Mouse (Mus musculus) heart, postnatal 14 days (tissue): ENCODE results near the gene Cct7. TPM values are rescaled to one million over a fixed set of nuclear protein-coding genes. Genes with fewer than 3 reads are reported as not detected.

ENCODE experiments used
- DNase-seq, 2 experiments: peaks; one replicate each; pipeline ENCODE4 v3.0.0; 2021 to 2022
- intact Hi-C: fragments of 180-260 bp; cut with DNase I; formaldehyde crosslinking; loops from one replicate; pipeline ENCODE4 v1.15.1; 2025
- total RNA-seq, 2 experiments: library from RNA; stranded (reverse); gene quantifications; 2 replicates each; pipeline ENCODE4 v1.2.3; 2021

Gene Cct7
- total RNA-seq, 2 experiments from 2014 or later = 134 to 141 TPM

DNA sequence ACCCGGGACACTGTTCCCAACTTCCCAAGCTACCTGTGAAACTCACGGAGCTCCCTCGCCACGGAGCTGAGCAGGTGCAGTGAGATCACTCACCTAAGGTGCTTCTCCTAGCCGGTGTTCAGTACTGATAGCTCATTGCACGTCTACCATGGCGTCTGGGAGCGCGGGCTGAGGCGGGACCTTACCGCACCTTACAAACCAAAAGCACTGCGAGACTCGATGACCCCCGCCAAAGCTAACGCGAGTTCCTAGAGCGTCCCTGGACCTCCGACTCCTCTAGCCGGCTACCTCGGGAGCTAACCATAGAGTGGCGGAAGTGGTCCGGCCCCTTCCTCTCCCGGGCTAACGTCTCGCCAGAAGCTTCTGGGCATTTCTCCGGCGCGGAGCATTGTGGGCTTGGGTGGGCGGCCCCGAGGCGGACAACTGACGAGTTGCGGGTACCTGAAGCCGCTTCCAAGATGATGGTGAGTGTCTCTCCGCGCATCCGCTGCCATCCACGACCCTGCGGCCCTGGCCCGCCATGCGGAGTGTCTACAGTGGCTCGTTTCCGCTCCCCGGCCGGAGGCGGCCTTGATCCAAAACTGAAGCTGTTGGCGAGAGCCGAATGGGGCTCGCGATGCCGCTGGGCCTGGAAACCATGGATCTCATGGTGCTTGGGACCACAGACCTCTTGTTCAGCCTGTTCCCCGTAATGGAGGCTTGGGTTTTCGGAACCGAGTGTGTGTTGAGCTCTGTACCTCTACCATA is 523 bp downstream of the Cct7 start, which contains the start of gene Pradc1:
Gene Pradc1, minus strand, starts transcription at position 307 of the 747 bp plus-strand sequence.
- DNase-seq = peak; percentile 96 to 97
- intact Hi-C loops = loop anchor here (10.0 kb wide), 1 partner anchor 483 kb away; no protein-coding TSS in a partner anchor

DNA sequence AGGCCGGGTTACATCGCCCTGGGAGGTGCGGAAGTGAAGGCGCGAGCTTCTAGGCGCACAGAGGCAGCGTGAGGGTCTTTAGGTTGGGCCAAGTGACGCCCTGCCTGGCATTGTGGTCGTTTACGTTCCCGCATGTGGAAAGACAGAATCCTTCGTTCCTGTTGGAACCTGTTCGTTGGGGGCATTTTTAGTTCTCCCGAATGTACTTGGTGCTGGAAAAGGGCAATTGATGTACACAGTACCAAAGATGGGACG is 1.0 kb downstream of the Cct7 start:
- no peak for DNase-seq
- intact Hi-C loops = loop anchor here (10.0 kb wide), 1 partner anchor 482 kb away; no protein-coding TSS in a partner anchor

DNA sequence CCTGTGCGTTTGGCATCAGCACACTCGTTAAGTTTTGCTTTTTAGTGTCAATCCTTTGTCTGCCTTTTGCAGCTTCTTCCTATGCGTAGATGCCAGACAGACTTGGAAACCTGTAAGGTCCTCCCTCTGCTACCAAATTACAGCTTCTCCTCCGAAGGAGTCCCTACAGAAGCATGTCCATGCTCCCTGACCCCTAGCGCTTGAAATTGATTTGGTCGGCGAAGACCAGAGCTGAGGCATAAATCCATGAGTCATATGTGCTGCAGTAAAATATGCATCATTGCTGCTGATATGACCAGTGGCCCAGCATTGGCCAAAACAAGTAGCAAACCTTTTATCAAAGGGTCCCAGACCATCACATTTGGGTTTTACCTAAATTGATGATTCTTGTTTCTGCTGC is 1.5 kb downstream of the Cct7 start:
- intact Hi-C loops = loop anchor here (10.0 kb wide), 1 partner anchor 482 kb away; no protein-coding TSS in a partner anchor
- DNase-seq = no peak

DNA sequence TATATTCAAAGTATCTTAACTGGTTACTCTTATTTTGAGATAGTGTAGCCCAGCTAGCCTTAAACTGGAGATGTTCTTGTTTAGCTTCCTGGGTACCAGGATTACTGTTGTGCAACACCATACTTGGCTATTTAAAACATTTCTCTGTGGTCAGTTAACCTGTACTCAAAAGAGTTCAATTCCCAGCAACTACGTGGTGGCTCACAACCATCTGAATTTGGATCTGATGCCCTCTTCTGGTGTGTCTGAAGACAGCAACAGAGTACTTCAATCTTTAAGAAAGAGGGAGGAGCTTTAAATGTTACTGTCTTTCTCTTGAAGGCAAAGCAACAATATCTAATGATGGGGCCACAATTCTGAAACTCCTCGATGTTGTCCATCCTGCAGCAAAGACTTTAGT is 8.3 kb downstream of the Cct7 start:
- DNase-seq = no peak
- intact Hi-C loops = loop anchor here (10.0 kb wide), 1 partner anchor 475 kb away; no protein-coding TSS in a partner anchor

DNA sequence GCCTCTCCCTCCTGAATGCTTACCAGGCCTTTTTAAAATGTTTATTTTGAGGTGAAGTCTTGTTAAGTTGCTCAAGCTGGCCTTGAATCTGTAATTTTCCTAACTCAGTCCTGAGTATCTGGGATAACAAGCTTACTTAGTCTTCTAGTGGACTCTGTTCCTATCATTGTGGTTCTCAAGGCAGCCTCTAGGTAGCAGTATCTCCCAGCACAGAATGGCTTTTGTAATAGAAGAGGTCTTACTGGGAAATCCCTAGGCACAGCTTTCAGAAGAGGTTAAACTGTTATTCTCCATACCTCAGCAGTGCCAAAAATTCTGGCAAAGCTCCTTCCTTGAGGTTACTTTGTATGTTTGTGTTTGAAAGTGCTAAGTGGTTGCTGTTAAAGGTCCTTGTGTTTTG is 14.1 kb downstream of the Cct7 start:
- intact Hi-C loops = no loop called here
- no peak for DNase-seq

DNA sequence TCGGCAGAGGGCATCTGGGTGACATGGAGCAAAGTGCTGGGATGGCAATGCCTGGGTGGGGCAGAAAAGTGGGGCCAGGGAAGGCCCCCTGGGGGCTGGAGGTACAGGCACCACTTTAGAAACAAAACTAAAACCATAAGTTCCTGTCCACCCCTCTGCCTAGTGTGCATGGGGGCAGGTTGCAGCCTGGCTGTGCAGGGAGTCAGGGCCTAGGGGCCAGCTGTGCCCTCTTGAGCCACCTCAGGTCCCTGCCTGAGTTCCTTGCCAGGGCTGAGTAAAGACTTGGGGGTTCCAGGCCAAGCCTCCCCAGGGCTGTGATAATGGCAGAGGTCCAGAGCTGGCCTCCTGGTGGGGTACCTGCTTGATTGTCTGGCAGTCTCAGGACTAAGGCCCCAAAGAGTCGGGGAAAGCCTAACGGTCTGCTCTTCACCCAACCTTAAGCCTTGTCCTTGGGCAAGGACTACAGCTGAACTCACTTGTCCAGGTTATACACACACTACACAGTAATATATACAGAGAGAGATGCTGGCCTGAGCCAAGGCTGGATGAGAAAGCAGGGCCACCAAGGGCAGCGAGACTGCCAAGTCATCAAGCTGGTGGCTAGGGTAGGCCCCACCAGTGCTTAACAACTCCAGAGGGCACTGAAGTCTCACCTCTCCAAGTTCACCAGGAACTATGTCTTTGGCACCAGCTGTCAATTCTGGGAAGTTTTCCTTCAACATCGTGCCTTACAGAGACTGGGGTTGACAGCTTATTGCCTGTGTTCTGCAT is 18.5 kb downstream of the Cct7 start:
- intact Hi-C loops = no loop called here
- DNase-seq = no peak

DNA sequence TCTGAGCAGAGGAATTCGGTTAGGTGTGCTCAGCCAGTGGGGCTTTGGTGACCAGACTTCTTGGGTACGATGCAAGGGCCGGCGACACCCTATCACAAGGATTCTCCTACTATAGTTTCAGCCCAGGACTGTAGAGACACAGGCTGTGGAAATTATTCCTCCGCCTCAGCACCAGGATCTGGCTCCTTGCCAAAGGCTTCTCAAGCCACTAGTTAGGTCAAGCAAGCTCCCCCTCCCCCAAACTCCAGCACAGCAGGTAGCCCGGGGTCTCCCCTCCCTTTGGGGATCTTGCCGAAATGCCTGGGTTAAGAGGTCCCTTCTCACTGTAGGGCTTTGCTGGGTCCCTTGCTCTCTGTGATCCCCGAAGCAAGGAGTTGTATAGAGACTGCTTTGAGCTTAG is 20.6 kb downstream of the Cct7 start:
- no peak for DNase-seq
- intact Hi-C loops = no loop called here

DNA sequence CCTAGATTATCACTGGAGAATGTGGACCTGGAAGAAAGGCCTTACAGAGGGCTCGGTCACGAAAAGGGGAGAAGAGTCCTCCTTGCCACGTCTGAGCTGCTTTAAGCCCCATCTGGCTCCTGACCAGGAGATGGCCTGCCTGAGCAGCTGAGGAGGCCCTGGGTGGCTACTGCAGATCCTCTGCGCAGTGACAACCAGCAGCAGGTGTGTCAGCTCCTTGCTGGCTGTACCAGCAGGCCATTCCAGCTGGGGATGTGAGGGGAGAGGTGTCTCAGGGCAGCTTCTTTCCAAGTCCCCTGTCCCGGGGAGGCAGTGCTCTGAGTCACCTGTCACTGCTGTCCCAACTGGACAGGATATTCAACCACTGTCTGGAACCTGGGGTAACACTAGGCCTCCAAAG is 21.2 kb downstream of the Cct7 start:
- no peak for DNase-seq
- intact Hi-C loops = no loop called here

DNA sequence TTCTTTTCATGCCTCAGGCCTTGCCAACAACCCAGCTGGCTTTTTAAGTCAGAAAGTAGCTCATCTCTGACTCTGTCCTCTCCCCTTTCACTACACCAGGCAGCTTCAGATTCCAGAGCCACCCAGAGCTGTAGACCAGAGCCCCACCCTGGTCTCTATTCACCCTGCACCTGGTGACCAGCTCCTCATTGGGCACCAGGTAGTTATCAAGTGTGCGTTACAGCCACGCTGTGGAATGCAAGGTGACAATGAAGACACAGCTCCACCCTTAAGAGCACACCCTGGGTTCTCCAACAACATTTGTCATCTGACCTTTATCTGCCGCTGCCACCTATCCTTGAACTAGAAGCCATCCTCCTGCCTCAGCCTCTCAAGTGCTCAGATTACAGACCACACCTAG is 24.3 kb downstream of the Cct7 start:
- intact Hi-C loops = no loop called here
- DNase-seq = no peak

DNA sequence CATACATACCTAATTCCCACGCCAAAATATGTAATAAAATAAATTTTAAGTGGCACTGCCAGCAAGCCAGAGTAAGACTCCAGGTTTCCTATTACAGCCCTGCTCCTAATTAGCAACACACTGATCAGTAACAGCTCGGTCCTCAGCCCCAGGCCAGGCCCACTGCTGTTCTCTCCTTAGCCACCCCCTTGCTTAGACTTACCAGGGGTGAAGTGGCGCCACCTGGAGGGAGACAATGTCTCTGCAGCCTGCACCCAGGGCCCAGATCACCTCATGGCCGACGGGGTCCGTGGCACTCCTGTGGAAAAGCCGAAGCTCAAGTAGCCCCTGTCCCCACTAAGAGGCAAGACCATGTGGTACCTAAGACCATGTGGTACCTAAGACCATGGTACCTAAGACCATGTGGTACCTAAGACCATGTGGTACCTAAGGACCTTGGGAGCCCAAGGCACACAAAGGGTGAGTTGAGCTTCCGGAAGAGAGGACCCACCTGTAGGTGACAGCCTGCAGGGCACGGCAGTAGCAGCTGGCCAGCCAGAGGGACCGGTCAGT is 26.1 kb downstream of the Cct7 start:
- intact Hi-C loops = no loop called here
- DNase-seq = no peak

DNA sequence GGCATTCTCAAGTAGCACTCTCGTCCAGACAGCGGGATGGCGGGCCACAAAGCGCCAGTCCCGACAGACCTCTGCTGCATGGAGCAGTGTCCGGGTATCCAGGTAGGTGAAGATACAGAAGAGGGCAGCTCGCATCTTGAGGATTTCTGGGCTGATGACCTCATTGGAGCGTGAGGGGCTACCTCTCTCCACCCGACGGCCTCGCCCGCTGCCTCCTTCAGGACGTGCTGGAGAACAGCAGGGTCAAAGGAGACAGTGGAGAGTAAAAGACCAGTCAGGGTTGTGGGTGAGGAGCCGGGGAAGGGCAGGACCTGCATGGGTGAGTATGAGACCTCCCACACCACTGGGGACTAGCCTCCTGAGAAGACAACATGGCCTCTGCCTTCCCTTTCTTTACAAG is 27.1 kb downstream of the Cct7 start:
- intact Hi-C loops = no loop called here
- DNase-seq = no peak

DNA sequence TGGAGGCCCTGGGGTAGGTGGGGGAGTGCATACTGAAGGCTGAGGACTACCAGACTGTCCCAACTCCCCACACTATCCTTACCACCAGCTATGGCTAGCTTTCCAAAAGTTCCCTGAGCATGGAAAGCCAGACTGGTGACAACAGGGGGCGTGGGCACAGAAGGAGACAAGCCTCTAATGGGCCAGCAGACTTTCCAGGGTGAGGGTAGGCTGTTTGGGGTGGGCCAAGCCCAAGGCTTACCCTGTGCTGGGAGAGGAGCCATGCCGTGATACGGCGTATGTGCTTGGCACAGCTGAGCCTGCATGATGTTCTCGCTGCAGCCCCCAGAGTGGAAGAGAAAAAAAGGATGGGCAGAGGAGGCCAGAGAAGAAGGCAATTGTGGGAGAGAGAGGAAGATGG is 28.7 kb downstream of the Cct7 start:
- no peak for DNase-seq
- intact Hi-C loops = no loop called here

DNA sequence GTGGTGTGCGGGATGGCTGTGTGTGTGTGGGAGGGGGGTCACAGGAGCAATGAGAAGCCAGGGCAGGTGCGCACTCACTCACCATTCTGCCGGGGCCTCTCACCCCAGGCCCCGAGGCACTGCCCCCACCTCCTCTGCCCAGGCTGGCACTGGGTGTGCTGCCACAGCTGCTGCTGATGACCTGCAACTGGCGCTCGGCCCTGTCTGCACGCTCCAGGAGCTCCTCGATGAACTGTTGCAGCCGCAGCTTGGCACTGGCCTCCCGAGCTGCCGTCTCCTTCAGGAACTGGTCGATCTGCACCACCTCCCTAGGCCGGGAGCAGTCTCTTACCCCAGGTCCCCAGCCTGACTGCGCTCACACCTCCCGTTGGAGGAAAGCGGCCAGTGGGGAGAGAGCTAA is 29.4 kb downstream of the Cct7 start:
- intact Hi-C loops = no loop called here
- DNase-seq = no peak

DNA sequence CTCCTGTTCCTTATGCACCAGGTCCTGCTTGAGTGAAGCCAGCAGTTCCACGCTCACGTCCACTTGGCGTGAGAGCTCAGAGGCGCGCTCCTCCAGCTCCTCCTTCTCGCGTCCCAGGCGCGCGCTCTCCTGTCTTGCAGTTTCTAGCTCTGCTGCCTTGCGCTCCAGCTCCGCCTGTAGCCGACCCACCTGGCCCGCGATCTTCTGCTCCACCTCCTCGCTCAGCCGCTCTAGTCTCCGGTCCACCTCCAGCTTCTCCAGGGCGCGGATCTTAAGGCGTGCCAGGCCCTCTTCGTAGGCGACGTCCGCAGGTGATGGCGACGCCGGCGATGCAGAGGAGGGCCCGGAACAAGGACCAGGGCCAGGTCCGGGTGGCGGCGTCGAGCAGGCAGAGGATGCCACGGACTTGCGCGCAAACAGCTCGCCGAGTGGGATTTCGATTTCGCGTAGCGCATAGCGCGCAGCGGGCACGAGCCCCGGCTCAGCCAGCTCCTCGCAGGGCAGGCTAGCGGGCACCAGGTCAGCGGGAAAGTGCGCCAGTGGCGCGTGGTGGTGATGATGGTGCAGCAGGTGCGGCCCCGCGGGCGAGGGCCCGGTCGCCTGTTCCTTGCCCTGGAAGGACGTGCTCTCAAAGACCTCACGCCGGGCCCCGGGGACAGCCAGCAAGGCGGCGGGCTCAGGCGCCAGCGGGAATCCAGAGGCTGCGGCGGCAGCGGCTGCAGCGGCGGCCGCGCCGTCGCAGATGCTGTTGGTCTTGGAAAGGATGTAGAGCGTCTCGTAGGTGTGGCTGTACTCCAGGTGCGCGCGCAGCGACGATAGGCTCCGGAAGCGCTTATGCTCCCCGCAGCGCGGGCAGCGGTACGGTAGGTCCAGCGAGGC is 32.8 kb downstream of the Cct7 start:
- intact Hi-C loops = no loop called here
- no peak for DNase-seq

DNA sequence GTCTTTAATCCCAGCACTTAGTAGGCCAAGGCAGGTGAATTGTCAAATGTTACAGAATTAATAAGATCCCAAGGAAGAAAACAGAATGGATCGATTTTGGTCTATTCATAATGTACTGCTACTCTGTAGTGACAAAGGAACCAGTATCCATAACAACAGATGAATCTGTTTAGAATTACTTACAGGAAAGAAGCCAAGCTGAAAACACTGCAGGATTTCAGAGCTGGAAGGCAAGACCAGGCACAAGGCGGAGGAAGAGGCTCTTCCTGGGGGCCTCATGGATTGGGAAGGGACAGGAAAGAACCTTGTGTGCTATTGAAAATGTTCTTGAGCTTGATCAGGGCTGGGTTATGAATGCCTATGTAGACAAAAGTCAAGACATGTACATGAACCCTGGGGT is 34.4 kb downstream of the Cct7 start:
- intact Hi-C loops = no loop called here
- no peak for DNase-seq

DNA sequence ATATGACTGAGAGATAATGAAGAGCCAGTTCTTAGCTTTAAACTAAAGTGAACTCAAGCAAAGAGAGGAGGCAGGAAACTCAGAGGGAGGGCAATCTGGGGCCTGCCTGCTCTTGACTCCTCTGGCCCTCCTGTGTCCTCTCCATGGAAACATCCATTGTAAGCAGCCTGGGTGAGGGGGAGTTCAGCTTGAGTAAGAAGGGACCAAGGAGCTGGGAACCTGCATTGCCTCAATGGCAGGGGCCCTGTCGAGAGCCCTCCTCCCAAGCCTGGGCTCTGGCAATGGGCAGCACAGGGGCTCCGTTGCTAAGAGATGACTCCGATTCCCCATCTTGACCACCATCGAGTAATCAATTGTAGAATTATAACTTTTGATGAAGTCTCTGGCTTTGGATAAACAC is 37.2 kb downstream of the Cct7 start:
- intact Hi-C loops = no loop called here
- DNase-seq = no peak

DNA sequence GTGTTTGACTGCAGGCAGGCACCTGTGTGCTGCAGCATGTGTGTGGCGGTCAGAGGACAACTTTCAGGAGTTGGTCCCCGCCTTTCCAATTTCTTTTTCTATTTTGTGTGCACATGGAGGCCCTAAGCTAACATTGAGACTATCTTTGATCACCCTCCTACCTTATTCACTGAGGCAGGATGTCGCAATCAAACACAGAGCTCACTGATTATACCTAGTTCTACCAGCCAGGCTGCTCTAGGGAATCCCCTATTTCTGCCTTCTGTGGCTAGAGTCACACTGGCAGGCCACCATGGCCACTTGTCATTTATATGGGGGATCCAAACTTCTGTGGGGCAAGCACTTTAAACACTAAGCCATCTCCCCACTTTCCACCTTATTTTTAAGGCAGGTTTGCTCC is 38.4 kb downstream of the Cct7 start:
- DNase-seq = no peak
- intact Hi-C loops = no loop called here

DNA sequence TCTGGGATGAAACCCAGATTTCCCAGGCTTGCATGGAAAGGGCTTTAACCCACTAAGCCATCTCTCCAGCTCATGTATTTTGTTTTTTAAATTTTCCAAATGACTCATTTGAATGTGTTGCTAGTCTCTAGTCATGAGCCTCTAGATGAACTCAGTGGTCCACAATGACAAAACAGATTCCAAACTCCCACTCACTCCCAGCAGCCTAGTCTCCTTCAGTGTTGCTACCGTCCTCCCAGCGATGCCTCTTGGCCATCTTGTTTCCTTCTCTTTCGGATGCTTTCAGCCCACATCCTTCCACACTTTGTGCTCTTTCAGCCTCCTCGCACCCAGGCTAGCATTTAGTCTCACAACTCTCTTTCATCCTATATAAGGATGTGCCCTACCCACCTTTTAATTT is 38.9 kb downstream of the Cct7 start:
- intact Hi-C loops = no loop called here

DNA sequence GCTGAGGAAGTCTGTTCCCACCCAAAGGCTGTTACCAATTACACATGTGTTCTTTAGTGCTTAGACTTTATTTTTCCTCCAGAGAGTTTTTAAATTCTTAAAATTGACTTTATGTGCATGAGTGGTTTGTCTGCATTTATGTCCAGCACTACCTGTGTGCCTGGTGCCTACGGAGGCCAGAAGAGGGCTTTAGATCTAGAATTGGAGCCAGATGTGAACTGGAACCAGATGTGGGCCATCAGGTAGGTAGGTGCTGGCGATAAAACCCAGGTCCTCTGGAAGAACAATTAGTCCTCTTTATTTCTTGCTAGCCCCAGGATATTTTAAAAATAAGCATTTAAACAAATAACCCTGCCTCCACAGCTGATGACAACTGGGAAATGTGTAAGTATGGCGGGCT is 40.3 kb downstream of the Cct7 start:
- no peak for DNase-seq
- intact Hi-C loops = no loop called here

More for the DNA sequence above, 38.9 kb downstream of the Cct7 start:
- no peak for DNase-seq

DNA sequence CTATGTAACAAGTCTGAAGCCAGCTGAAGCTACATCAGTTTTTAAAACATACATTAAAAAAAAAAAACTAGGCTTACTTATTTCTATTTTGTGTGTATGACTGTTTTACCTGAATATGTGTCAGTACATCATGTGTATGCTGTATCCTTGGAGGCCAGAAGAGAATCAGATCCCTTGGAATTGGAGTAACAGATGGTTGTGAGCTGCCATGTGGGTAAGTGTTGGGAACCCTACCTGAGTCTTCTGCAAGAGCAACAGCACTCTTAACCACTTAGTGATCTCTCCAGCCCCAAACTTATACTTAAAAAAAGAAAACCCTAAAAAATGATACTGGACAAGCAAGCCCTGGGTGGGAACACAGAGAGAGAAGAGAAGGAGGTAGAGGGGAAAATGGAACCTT is 45.7 kb downstream of the Cct7 start:
- intact Hi-C loops = no loop called here
- DNase-seq = no peak

DNA sequence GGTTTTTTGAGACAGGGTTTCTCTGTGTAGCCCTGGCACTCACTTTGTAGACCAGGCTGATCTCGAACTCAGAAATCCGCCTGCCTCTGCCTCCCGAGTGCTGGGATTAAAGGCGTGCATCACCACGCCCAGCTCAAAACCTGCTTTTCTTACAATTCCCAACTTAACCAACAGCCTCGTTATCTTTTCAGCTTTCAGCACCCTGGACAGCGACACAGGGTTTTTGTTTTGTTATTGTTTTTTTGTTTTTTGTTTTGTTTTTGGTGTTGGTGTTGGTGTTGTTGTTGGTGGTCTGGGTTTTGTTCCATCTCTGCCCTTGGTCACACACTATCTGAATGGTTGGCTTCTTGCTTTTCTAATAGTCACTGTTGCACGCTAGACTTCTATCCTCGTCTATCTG is 46.8 kb downstream of the Cct7 start:
- intact Hi-C loops = no loop called here
- no peak for DNase-seq
